Mouse (Mus musculus) T-helper 1 cell (primary cell): ENCODE data around the gene Sun1.

Experiments
- in situ Hi-C: fragments of 300-600 bp; cut with MboI, MseI; formaldehyde crosslinking; loops from one replicate; pipeline ENCODE4 v1.15.1; 2025; ENCODE audit warnings: high pct_unique_total_duplicates

The Sun1 gene

DNA sequence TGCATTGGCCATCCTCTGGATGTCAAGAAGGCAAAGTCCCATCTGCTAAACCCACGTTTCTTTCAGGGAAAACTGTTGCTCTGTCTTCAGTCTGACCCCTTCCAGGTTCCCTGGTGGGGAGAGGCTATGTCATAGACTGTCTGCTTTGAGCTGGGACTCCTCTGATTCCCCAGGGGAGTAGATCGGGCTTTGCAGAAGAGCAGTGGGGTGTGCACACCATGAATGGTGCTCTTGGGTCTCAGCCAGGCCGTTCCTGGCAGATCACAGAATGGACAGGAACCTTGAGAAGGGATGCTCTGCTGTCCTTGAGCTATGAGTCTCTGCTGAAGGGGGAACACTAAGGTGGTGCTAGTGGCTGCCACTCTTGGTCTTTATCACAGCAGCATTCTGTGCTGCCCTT lies 48.4 kb downstream of the Sun1 start:
- in situ Hi-C loops = no loop called here

GRCm38 (mm10) chr5:139251279-139251678 lies 50.8 kb downstream of the Sun1 start:
- in situ Hi-C loops = loop anchor here (5.0 kb wide), 1 partner anchor 49 kb away; the partner anchor contains the start of gene Sun1

DNA sequence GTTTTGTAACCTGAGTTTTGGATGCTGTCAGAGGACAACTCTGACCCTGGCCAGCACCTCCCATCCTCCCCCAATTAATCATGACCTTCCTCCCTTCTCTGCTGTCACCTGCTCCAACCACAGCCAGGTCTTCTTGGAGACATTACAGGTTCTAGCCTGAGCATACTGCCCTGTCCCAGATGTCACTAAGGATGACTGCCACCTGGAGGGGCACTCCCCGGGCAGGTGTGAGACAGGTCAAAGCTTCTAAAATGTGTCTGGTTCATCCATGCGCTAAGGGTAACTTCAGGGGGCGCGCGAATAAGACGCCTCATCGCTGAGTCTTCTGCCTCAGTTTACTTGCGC lies 51.3 kb downstream of the Sun1 start:
- in situ Hi-C loops = loop anchor here (5.0 kb wide), 1 partner anchor 49 kb away; the partner anchor contains the start of gene Sun1

DNA sequence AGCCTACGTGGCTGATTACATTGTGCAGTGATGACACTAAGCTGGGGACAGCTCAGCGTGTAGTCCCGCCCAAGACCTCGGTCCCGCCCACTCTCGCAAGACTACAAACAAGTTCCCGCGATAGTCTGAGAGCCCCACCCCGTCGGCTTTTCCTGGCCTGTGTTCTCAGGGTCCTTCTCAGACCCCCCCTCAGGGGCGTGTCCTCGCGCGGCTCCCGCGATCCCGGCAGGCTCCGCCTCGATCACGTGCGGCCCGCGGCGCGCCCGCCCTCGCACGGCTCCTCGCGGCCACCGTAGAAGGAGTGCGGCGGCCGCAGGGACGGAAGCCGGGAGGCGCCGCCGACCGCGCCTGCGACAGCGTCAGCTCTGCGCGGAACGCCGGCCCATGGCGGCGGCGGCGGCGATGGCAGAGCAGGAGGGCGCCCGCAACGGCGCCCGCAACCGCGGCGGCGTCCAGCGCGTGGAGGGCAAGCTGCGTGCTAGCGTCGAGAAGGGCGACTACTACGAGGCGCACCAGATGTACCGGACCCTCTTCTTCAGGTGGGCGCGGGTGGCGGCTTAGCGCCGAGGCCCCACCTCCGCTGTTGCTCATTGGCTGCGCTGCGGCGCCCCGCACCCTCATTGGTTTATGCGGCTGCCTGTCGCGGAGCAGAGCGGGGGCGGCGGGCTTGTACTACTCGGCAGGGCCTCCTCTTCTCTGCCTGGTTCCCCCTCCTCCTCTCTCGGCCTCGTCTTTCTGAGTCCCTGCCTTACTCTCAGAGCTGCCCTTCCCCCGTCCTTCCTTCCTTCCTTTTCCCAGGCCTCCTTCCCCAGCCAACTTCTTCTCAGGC lies 51.9 kb downstream of the Sun1 start, which contains the start of gene Get4:
TSS of gene Get4 (plus strand) at position 244 of the 829 bp plus-strand sequence.
- in situ Hi-C loops = loop anchor here (5.0 kb wide), 1 partner anchor 50 kb away; the partner anchor contains the start of gene Sun1

DNA sequence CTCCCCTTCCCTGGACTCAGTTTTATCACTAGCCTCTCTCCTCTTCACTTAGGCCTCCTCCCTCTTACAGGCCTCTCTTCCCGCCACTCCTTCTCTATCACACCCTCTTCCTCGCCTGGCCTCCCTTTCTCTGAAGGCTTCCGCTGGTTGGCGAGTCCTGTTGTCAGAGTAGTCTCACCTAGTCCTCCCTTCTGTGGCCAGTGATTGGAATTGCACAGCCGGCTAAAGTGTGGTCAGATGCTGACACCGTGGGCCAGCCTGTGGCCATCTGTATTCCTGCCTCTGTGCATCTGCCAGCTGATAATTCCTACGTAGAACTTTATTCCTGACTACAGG lies 52.4 kb downstream of the Sun1 start:
- in situ Hi-C loops = loop anchor here (5.0 kb wide), 1 partner anchor 51 kb away; the partner anchor contains the start of gene Sun1

- in situ Hi-C loops = loop anchor here (5.0 kb wide), 1 partner anchor 51 kb away; the partner anchor contains the start of gene Sun1
Measured at GRCm38 (mm10) chr5:139253301-139253741, 52.9 kb downstream of the Sun1 start.

DNA sequence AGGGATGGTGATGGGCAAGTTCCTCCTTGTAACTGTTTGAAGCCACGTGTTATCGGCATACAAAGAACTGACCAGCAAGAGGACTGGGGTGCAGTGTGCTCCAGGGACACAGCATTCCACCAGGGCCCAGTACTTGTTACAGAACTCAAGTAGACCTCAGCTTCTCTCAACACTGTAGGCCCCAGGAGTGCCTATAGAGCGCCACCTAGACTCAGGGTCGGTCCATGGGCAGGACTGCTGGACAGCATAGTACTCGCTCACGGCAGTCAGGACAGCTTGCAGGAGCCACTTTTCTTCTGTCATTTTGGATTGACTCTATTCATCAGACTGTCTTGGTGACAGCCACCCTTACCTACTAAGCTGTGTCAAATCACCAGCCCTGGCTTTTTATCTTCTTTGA lies 54.5 kb downstream of the Sun1 start:
- in situ Hi-C loops = loop anchor here (5.0 kb wide), 1 partner anchor 53 kb away; the partner anchor contains the start of gene Sun1

DNA sequence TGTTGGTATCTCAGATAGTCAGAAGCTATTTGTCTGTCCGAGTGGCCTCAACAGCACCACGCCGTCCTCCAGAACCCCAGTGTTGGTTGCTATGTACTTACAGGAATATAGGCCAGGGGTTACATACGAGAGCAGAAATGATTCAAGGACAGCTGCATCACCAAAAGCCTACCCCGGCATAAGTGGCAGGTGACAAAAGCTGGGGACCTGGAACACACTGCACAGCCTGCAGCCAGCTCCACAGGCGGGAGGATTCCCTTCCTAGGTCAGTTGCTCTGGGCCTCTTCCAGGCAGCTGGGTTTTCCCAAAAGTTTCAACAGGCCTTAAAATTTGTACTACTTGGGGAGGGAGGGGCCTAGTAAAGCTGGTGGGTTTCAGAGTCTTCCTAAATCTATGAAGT lies 55.3 kb downstream of the Sun1 start:
- in situ Hi-C loops = no loop called here

- in situ Hi-C loops = no loop called here
Measured at GRCm38 (mm10) chr5:139256211-139256765, 55.9 kb downstream of the Sun1 start.

- in situ Hi-C loops = no loop called here
Measured at GRCm38 (mm10) chr5:139257265-139257664, 56.8 kb downstream of the Sun1 start.

DNA sequence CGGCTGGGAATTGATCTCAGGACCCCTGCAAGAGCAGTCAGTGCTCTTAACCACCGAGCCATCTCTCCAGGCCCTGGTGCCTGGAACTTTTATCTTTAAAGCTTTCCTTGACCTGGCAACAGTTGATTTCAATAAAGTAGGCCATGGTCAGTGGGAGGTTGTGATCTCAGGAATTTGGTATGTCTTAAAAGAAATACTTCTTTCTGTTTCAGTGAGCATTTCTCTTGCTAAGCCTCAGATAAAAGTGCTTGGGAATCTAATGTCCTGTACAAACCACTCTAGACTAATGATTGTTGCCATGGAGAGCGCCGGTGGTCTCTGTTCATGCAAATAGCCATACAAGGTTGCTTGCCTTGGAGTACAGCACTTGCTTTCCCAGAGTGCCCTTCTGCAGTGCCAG lies 57.4 kb downstream of the Sun1 start:
- in situ Hi-C loops = no loop called here

GRCm38 (mm10) chr5:139258371-139259035 lies 58.1 kb downstream of the Sun1 start:
- in situ Hi-C loops = no loop called here

- in situ Hi-C loops = no loop called here
Measured at GRCm38 (mm10) chr5:139259853-139260252, 59.4 kb downstream of the Sun1 start.

DNA sequence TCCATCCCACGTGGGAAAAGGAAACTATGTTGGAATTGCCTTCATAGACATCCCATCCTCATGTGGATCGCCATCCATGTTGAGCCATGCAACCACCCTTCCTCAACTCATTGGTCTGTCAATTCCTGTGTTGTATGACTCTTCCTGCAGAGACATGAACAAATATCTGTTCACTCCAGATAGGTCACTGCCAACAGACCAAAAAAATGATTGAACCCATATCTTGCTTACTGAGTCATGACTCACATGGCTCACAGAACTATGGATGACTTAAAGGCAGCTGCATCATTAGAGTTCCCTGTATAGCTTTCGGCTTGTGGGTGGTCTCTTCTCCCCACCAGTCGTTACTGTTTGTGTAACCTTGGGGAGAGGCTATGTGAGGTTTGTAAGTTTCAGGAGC lies 61.0 kb downstream of the Sun1 start:
- in situ Hi-C loops = no loop called here

DNA sequence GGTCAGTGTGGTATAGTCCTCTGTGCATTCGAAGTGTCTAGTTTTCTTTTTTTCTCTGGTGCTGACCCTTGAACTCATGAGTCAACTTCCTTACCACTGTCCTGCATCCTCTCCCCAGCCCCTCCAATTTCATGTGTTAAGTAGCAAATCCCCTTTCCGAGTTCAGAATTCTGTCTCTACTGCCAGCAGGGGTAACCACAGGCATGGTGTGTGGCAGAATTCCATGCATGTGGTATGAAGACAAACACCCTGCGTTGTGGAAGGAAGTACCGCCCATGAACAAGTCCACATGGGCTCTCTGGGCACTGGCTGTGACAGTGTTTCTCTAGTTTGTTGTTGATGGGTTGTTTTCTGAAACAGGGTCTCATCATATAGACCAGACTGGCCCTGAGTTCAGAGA lies 67.2 kb downstream of the Sun1 start:
- in situ Hi-C loops = no loop called here

GRCm38 (mm10) chr5:139270806-139271521 lies 70.5 kb downstream of the Sun1 start:
- in situ Hi-C loops = no loop called here

GRCm38 (mm10) chr5:139271994-139272554 lies 71.6 kb downstream of the Sun1 start:
- in situ Hi-C loops = no loop called here

DNA sequence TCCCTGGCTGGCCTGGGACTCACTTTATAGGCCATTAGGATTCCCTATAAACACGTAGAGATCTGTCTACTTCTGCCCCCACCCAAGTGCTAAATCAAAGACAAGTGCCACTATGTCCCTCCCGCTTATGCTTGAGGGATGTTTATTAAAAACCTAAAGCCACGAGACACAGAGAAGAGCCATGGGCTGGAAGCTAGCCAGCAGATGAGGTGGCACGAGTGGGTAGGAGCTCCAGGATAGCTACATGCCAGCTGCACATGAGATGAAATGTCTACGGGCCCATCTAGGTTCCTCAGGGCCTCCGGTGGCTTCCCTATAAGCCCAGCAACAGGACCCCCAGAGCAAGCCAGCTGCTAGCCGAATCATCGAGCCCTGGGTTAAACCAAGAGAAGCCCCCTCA lies 76.8 kb downstream of the Sun1 start:
- in situ Hi-C loops = no loop called here

DNA sequence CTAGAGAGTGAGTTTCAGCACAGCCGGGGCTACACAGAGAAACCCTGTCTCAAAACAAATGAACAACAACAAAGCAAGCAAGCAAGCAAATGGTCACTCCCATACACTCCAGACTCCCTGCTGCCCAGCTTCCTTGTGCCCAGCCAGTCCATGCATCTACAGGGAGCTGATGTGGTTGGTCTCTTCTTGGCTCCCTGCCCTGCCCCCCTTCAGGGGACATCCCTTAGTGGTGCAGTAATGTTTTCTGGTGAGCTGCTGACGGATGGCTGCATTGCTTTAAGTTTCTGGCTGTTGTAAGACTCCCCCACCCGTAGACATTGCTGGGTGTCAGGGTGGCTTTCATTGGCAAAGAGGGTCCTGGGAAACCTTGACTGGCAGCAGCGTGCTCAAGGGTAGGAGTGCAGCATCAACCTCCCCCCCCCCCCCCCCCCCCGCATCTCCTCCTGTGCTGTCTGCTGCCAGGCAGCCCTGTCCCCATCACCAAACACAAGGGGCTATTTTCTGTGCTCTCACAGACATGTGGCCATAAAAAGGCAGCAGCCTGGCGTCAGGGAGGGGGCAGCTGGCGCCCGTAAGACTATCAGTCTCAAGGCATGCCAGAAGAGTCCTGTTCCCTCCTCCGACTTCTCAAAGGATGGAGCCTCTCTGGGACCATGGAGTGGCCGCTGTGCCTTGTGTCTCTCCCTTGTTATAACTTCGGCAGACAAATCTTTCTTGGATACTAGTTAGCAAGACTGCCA lies 81.1 kb downstream of the Sun1 start:
- in situ Hi-C loops = loop anchor here (5.0 kb wide), 2 partner anchors 36 to 76 kb away; no protein-coding TSS in a partner anchor

DNA sequence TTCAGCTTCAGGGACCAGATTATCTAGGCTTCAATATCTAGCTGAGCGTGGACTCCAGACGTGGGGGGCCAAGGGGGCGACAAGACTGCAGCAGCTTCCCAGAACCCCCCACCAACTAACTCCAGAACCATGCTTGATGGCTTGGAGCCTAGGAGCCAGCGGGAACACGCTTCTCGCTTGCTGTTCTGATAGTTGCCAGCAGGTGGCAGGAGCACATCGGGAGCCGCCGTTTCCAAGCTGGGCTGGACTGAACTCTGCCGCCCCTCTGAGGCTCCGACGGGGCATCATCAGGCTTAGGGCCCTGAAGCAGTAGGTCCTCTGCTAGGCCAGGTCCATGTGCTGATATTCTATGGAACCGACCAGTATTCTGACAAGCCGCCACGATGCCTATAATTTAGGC lies 81.8 kb downstream of the Sun1 start:
- in situ Hi-C loops = loop anchor here (5.0 kb wide), 2 partner anchors 35 to 75 kb away; no protein-coding TSS in a partner anchor
